Mouse (Mus musculus) stomach, embryonic 16.5 days (tissue): ENCODE measurements around the gene Rgs16. TPM values are rescaled to one million over a fixed set of nuclear protein-coding genes. Genes with fewer than 3 reads are reported as not detected.

Experiments used
- ATAC-seq: fragments of 200-750 bp; cut with Nextera tagmentation; 2 replicates; pipeline ENCODE4 v1.8.0; 2017; ENCODE audit warnings: moderate number of reproducible peaks, moderate TSS enrichment; ENCODE audit not compliant: insufficient read depth, low FRiP score
- H3K27ac ChIP-seq: fragments of 300-500 bp; sonication (generic); 2 replicates; pipeline ENCODE4 v1.5.1; 2014; ENCODE audit warnings: low read length
- H3K27me3 ChIP-seq: fragments of 300-500 bp; sonication (generic); 2 replicates; pipeline ENCODE4 v1.6.1; 2014; ENCODE audit warnings: low read length, control low read depth, mixed read lengths; ENCODE audit not compliant: control insufficient read depth, insufficient read depth
- H3K36me3 ChIP-seq: fragments of 300-500 bp; sonication (generic); 2 replicates; pipeline ENCODE4 v1.6.1; 2014; ENCODE audit warnings: low read length; ENCODE audit not compliant: control insufficient read depth, insufficient read depth
- H3K4me1 ChIP-seq: fragments of 300-500 bp; sonication (generic); 2 replicates; pipeline ENCODE4 v1.6.1; 2014; ENCODE audit warnings: low read length, control low read depth, mixed read lengths; ENCODE audit not compliant: control insufficient read depth, insufficient read depth
- H3K4me2 ChIP-seq: fragments of 300-500 bp; sonication (generic); 2 replicates; pipeline ENCODE4 v1.6.1; 2014; ENCODE audit warnings: low read depth, low read length, mixed read lengths
- H3K4me3 ChIP-seq: fragments of 300-500 bp; sonication (generic); replicated peaks from 2 replicates; pipeline ENCODE4 v1.5.1; 2014; ENCODE audit warnings: mild to moderate bottlenecking, low read length
- H3K9ac ChIP-seq: fragments of 300-500 bp; sonication (generic); 2 replicates; pipeline ENCODE4 v1.6.1; 2014; ENCODE audit warnings: low read length
- H3K9me3 ChIP-seq: fragments of 300-500 bp; sonication (generic); replicated peaks from 2 replicates; pipeline ENCODE4 v1.6.1; 2016; ENCODE audit warnings: low read length, control low read depth; ENCODE audit not compliant: control insufficient read depth
- WGBS: fragments of 180-500 bp; shearing (Covaris S2); extraction: QIAGEN DNeasy Blood & Tissue Kit; methylation state at CpG from one replicate; pipeline ENCODE4 v1.1.7; 2014; 5-methylcytosine and 5-hydroxymethylcytosine counted together
- polyA plus RNA-seq: library from polyadenylated mRNA; unstranded; fragments of >200 nt; fragmentation: Nextera tagmentation; extraction: Ambion mirVana; gene quantifications from 2 replicates; pipeline ENCODE4 v1.2.1, GENCODE M21; 2015

Rgs16 gene
- polyA plus RNA-seq, 1 experiment from 2014 or later, result 5.0 TPM

DNA sequence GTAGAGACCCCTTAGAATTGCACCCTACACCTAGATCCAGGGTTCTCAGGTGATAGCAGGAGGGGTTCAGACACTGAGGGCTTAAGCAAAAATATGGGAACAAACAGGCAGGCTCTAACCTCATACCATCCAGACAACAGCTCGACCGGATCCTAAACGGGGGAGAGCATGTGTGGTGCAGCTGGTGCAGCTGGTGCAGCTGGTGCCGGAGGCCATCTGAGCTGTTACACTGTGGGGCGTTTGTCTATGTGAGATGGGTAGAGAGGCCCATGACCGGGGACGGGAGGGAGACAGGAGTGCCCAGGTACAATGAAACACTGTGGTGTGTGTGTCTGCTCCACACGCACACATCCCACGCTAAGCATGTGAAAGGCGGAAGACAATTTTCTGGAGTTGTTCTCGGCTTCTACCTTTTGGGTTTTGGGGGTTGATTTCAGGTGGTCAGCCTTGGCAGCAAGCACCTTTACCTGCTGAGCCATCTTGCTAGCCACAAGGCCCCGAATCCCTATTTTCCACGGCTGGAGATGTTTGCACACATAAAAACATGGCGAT, 6.0 kb downstream of the Rgs16 start:
- Histone ChIP-seq H3K27ac (no peak overlapping the region), H3K9ac (no peak overlapping the region), H3K9me3 (no peaks in the 10 kb centered on the region), H3K4me1 (peaks cover 16% of the 10 kb centered on the region; the same call in 1 of the 2 replicates), H3K27me3 (peaks cover 1% of the 10 kb centered on the region), H3K4me2 (no peak overlapping the region), H3K36me3 (no peaks in the 10 kb centered on the region), H3K4me3 (no peak overlapping the region)
- no peak for ATAC-seq
- WGBS, result 78% methylated on average over 14 of the region's 14 CpGs

DNA sequence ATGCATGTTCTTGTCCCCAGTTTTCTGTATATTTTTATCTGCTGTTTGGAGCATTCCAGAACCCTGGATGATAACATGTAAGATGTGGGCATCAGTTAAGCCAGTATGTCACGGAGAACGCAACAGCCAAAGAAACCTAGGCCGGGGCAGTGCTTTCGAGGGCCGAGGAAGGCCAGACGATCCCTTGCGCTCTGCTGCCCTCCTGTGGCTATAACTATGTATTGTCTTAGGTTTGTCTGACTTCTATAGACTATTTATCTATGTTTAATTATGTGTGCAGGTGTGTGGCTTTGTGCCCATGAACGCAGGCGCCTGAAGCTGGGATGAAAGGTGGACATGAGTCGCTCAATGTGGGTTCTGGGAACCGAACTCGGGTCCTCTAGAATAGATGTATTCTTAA, 6.6 kb downstream of the Rgs16 start:
- ATAC-seq, result 0 out of 2 replicates have a peak, but pooled peaks have one; percentile 34
- WGBS, result 3% methylated on average over 12 of the region's 12 CpGs

DNA sequence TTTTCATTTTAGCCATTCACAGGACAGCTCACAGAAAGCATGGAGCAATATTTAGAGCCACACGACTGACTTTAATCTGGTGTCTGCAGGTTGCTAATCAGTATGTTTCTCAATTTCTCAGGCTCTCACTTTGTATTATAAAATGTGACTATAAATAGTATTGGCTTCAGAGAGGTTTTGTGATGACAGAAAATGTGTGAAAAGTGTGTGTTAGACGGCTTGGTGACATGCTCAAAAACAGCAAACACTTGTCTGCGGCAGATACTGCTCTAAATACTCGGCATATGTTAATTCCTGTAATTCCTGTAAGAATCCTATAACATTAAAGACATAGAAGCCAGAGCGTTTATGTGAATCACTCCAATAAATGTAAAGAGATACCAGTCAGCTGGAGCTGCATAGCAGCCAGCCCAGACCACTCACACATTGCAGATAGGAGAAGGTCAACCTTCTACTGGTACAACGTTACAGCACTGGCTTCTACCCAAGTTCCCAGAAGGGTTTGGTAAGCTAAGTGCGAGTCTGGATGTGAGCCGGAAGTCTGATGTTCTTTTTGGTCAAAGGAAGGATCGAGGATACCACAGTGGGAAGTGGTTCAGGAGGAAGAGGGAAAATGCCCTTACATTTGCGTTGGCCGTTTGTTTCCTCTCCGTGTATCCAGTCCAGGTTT, 7.8 kb downstream of the Rgs16 start:
- Histone ChIP-seq H3K36me3 (no peaks in the 10 kb centered on the region), H3K9me3 (no peaks in the 10 kb centered on the region), H3K4me3 (no peak overlapping the region), H3K4me2 (no peak overlapping the region), H3K9ac (no peak overlapping the region), H3K4me1 (peaks cover 16% of the 10 kb centered on the region; the same call in 1 of the 2 replicates), H3K27me3 (no peaks in the 10 kb centered on the region; the same call in 1 of the 2 replicates), H3K27ac (peak overlapping the region; percentile 35; the same call in 1 of the 2 replicates)
- ATAC-seq, result no peak
- WGBS, result 45% methylated on average over 12 of the region's 12 CpGs

More for the DNA sequence above, 6.6 kb downstream of the Rgs16 start:
- no peaks in the 10 kb centered on the region for H3K36me3 ChIP-seq
- no peaks in the 10 kb centered on the region for H3K9me3 ChIP-seq
- no peak overlapping the region for H3K27ac ChIP-seq
- H3K4me1 ChIP-seq, result peaks cover 16% of the 10 kb centered on the region; the same call in 1 of the 2 replicates
- H3K9ac ChIP-seq, result no peak overlapping the region
- H3K27me3 ChIP-seq, result no peaks in the 10 kb centered on the region; the same call in 1 of the 2 replicates
- no peak overlapping the region for H3K4me2 ChIP-seq
- H3K4me3 ChIP-seq, result no peak overlapping the region

DNA sequence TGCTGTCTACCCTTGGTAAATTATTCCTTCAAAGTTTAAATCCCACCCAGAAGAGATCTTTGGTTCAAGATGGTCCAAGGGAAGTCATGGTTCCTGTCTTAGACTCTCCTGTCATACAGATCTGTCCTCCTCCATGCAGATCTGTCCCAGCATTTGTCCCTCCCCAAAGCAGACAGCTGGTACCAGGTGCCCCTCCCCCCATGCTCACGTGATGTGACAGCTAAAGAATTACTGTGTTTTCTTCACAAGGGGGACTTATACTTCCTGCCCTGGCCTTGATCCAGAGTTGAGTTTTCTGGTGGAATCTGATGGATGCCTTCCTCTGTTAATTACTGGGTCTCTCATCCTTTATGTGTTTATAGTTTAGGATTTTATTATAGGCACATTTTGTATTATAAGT, 8.4 kb downstream of the Rgs16 start:
- ATAC-seq, result no peak
- Histone ChIP-seq H3K9ac (no peak overlapping the region), H3K27me3 (no peaks in the 10 kb centered on the region), H3K4me2 (peak overlapping the region; percentile 63), H3K4me3 (no peak overlapping the region; the same call in 1 of the 2 replicates), H3K4me1 (peaks cover 16% of the 10 kb centered on the region; the same call in 1 of the 2 replicates), H3K9me3 (no peaks in the 10 kb centered on the region), H3K36me3 (no peaks in the 10 kb centered on the region), H3K27ac (peak overlapping the region; percentile 35; the same call in 1 of the 2 replicates)
- whole genome bisulfite sequencing, result 4% methylated on average over 1 of the region's 1 CpGs

DNA sequence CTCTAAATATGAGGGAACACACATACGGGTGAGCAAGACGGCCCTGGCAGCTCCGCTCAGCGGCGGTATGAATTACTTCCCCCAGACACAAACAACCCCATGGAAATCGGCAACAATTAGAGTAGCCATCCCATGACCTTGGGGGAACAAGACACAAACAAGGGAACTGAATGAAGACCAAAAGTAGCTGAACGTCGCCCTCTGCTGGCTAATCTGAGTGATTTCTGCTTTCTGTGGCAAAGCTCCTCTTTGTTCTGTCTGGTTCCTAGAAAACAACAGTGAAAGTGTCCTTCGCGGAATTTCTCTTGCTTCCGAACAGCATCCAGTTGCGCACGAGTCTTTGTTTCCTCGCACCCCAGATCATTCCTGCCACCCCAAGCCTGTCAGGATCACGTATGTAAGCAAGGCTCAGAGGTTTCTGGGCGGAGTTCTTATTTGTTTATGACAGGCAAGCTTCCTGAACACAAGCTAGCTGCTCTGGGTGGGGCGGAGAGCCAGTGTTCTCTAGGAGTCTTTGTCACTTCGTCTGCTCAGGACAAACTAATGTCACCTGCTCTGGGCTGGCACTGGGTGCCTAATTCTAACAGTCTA, 9.2 kb downstream of the Rgs16 start, which contains the start of gene Rnasel:
TSS of gene Rnasel (plus strand) at position 216 of the 591 bp plus-strand sequence.
- Histone ChIP-seq H3K4me2 (peak within 1 kb of the TSS; percentile 63), H3K4me1 (peaks cover 16% of the 10 kb centered on the region; the same call in 1 of the 2 replicates), H3K27me3 (no peaks in the 10 kb centered on the region), H3K9ac (peak within 1 kb of the TSS; percentile 76), H3K4me3 (peak within 1 kb of the TSS; percentile 48), H3K27ac (peak within 1 kb of the TSS; percentile 70), H3K36me3 (no peaks in the 10 kb centered on the region), H3K9me3 (no peaks in the 10 kb centered on the region)
- ATAC-seq, result peak; percentile 44
- WGBS, result 2% methylated on average over 18 of the region's 18 CpGs

DNA sequence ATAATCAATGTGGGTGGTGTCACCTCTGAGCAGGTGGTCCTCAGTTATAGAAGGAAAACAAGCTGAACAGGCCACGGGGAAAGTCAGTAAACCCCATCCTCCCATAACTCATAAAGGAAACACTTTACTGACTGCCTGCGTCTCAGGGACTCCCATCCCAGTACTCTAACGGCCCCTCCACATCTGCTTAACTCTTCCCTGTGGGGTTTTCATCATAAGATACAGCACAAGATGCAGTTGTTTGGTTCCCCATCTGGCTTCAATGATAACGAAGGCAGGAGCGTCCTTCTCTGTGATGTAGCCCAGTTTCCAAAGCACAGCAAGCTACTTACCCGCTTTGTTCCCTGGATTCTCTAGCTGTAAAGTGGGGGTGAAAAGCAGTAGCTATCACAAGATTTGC, 9.9 kb downstream of the Rgs16 start:
- Histone ChIP-seq H3K4me1 (peaks cover 16% of the 10 kb centered on the region; the same call in 1 of the 2 replicates), H3K4me3 (peak overlapping the region; percentile 48; the same call in 1 of the 2 replicates), H3K27ac (peak overlapping the region; percentile 70; the same call in 1 of the 2 replicates), H3K9ac (peak overlapping the region; percentile 76), H3K4me2 (peak overlapping the region; percentile 63), H3K9me3 (no peaks in the 10 kb centered on the region), H3K36me3 (no peaks in the 10 kb centered on the region), H3K27me3 (no peaks in the 10 kb centered on the region)
- WGBS, result 56% methylated on average over 6 of the region's 6 CpGs
- ATAC-seq, result no peak

DNA sequence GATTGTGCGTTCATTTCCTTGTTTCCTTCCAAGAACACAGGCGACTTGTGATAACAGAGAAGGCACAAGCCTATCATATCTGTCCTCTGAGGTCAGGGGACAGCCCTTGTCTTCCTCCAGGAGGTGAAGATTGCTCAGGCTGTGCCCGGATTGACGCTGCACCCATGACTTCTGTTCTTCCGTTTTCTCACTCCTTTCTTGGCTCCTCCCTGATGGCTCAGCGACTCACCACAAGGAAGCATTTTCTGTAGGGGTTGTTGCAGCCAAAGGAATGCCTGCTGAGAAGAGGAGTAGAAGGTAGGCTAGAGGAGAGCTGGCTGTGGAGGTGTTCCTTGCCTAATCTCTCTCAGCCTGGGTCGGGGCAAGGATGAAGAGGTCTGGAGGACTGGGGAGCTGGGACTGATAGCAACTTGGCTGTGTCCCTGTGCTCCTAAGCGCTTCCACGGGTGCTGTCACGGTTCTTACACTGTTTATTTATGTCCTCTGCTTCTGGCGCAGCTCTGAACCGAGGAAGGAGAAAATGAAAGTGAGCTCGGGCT, 11.7 kb downstream of the Rgs16 start:
- peak; percentile 47; the same call in 1 of the 2 replicates for ATAC-seq
- Histone ChIP-seq H3K9me3 (no peaks in the 10 kb centered on the region), H3K36me3 (no peaks in the 10 kb centered on the region), H3K4me1 (peaks cover 16% of the 10 kb centered on the region; the same call in 1 of the 2 replicates), H3K9ac (peak overlapping the region; percentile 62), H3K4me2 (peak overlapping the region; percentile 51), H3K4me3 (peak overlapping the region; percentile 39), H3K27ac (peak overlapping the region; percentile 69), H3K27me3 (no peaks in the 10 kb centered on the region)
- WGBS, result 23% methylated on average over 13 of the region's 13 CpGs

DNA sequence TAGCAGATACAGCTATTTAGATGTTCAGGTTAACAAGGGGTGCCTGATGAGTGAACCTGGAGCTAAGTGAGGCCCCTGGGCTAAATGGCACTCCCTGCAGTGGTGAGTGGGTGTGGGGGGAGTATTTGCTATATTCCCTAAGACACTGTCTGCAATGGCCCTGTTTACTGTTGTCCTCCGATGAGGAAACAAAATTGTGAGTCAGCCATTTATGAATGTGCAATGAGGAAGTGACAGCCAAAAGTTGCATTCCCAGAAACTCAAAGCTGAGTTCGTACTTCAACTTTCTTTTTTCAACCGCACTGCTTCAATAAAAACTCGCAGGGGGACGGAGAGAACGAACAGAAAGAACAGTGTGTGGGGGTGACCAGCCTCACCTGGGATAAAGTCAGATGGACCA, 12.4 kb downstream of the Rgs16 start:
- peaks cover 16% of the 10 kb centered on the region; the same call in 1 of the 2 replicates for H3K4me1 ChIP-seq
- no peaks in the 10 kb centered on the region for H3K27me3 ChIP-seq
- peak overlapping the region; percentile 51 for H3K4me2 ChIP-seq
- H3K9me3 ChIP-seq, result no peaks in the 10 kb centered on the region
- peak overlapping the region; percentile 62 for H3K9ac ChIP-seq
- H3K4me3 ChIP-seq, result peak overlapping the region; percentile 39
- peak overlapping the region; percentile 69 for H3K27ac ChIP-seq
- no peak for ATAC-seq
- no peaks in the 10 kb centered on the region for H3K36me3 ChIP-seq
- 68% methylated on average over 6 of the region's 6 CpGs for WGBS
